Mouse (Mus musculus) layer of hippocampus, adult 9-10 months (tissue): ENCODE results near the gene Klhl32.
"Not testable (repeated sequence)": the region's sequence is repeated elsewhere in the genome, so short reads cannot be mapped to it uniquely, and the experiment has no call there.

ENCODE experiments used
- DNase-seq: peaks from one replicate; pipeline ENCODE4 v3.0.0; 2022; ENCODE audit warnings: low spot score

Gene Klhl32

GRCm38 (mm10) chr4:24850401-24851325 lies at the start of gene Klhl32:
Gene Klhl32 (minus strand): TSS chr4:24851124.
- no peak for DNase-seq

- no peak for DNase-seq
Measured at GRCm38 (mm10) chr4:24899146-24899545, 48.2 kb upstream of the Klhl32 start.

DNA sequence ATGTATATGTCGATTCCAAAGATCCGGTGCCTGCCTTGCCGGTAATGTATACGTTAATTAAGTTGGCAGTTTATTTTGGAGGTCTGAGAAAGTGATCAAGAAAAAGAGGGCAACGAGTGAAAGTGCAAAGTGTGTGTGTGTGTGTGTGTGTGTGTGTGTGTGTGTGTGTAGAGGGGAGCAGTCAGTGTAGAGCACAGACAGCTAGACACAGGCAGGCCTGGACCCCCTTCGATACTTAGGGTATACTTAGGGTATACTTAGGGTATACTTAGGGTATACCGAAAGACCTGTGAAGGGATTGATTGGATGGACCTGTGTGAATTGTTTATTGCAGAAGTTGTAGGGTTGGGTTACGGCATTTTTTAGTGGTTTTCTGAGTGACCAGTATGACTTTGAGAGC lies 47.7 kb upstream of the Klhl32 start:
- no peak for DNase-seq

- DNase-seq, result peak; percentile 89
Measured at GRCm38 (mm10) chr4:24897851-24898515, 47.1 kb upstream of the Klhl32 start, which contains the start of gene Ndufaf4. Gene Ndufaf4 (plus strand): TSS chr4:24898083.

DNA sequence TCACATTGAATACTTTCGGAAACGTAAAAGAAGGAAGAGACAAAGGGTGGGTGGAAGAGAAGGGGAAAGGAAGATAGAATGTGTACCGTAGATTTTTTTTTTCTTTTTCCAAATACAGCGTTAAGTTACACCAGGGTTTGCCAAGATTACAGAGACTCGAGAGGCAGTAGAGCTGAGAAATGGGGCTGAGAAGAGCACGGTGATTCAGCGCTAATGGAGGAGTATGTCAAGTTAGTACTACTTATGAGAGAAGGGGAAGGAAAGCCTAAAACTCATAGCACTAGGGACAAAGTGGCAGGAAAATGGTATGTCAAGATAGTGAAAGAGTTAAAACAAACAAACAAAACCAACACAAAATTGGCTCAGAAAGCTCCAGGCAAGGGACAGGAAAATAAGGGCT lies 46.4 kb upstream of the Klhl32 start:
- DNase-seq, result peak; percentile 15

DNA sequence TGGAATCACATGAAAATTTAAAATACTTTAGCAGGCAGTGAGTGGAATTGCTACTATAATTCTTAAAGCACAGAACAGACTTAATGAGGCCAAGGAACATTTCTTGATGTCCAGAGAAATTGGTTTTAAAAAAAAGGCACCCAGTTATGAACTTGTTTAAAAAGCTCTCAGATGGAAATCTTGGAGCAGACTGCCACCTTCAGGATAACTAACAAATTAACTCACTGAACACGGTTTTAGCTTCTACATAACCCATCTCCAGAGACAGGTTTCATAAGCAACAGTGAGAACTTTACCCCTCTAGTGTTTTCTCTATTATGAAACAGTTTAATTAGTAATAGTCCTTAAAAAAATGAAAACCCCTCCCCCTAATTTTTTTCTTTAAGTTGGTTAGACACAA lies 45.9 kb upstream of the Klhl32 start:
- peak; percentile 47 for DNase-seq

DNA sequence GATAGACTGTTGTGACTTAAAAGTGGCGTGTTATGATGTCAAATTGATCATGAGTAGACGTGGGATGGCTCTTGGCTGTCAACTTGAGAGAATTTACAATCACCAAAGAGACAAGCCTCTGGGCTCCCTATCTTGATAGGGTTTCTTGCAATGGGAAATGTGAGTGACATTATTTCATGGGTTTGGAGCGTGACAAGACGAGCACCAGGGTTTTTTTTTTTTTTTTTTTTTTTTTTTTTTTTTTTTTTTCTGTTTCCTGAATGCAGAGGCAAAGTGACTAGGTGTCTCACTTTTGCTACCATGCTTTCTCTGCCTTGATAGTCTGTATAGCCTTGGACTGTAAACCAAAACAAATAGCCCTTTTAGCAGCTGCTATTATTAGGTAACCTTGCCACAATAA lies 43.7 kb upstream of the Klhl32 start:
- DNase-seq, result no peak

GRCm38 (mm10) chr4:24892293-24892692 lies 41.4 kb upstream of the Klhl32 start:
- not testable (repeated sequence) for DNase-seq

DNA sequence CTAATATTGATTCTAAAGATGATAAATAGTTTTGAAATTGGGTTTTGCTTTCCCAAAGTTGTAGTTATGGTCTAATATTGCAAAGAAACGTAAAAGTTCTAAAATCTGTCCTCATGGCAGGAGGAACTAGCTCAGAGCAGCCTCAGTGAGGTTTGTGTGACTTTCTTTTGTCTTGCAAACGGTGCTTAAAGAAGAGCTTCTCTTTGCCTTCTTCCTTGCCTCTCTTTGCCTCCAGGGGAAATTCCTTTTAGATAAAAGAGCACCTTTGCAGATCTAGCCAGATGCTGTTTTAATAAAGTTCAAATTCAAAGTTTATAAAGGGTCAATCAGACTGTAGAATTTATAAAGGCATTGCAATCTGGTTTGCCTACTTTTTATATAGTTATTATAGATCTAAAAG lies 38.5 kb upstream of the Klhl32 start:
- DNase-seq, result not testable (repeated sequence)

GRCm38 (mm10) chr4:24869230-24869629 lies 18.3 kb upstream of the Klhl32 start:
- DNase-seq, result no peak

- no peak for DNase-seq
Measured at GRCm38 (mm10) chr4:24865691-24866090, 14.8 kb upstream of the Klhl32 start.

- DNase-seq, result no peak
Measured at GRCm38 (mm10) chr4:24847406-24847805, 3.5 kb downstream of the Klhl32 start.

DNA sequence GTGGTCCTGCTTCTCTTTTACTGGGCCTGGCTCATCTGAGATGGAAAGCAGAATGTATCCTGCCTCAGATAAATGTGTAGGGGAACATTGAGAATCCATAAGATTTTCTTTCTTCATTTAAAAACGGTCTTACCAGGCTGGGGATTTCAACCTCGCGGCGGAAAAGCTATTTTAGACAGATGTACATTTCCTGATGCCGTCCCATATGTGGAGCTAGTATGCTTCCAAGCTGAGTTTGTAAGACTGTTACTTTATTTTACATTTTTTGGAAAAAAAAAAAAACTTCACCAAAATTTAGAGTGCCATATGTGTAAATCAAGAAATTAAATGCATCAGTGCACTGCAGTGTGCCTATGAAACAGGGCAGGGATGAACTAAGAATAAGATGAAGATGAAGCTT lies 5.4 kb downstream of the Klhl32 start:
- no peak for DNase-seq

DNA sequence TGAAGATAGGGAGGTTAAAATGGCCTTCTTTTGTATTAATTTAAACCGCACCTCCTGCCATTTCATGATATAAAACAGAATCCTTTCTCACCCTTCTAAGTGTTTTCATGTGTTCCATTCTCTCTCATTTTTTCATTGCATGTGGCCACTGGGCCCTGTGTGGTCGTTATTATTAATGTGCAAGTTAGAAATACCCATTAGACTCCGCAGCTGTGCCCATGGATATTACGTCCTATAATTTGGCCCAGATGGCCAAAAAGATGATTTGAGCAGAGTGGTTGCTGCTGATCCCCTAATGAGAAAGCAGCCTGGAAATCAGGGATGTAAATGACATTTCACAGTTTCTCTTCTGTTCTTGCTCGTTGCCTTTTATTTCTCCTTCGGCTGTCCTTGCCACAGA lies 12.4 kb downstream of the Klhl32 start:
- DNase-seq, result no peak

- DNase-seq, result no peak
Measured at GRCm38 (mm10) chr4:24835555-24835954, 15.4 kb downstream of the Klhl32 start.

- DNase-seq, result no peak
Measured at GRCm38 (mm10) chr4:24808316-24808715, 42.6 kb downstream of the Klhl32 start.

- no peak for DNase-seq
Measured at GRCm38 (mm10) chr4:24801881-24802280, 49.0 kb downstream of the Klhl32 start.

DNA sequence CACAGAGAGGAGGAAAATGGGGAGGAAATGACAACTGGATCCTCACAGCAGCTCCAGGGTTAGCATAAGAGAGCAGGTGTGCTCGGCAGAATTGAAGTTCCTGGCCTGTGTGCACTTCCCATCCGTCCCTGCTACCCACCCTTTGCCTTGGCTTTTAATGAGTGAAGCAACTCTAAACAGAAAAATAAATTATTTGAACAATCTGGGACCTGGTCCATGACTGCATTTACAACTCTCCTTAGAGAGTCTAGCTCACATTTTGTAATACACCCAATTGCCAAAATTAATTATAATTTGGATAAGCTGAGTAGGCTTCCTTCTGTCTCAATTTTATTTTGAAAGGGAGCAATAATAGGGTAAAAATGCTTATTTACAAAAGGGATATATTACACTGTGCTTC lies 49.6 kb downstream of the Klhl32 start:
- no peak for DNase-seq

GRCm38 (mm10) chr4:24800345-24800936 lies 50.5 kb downstream of the Klhl32 start:
- DNase-seq, result no peak

DNA sequence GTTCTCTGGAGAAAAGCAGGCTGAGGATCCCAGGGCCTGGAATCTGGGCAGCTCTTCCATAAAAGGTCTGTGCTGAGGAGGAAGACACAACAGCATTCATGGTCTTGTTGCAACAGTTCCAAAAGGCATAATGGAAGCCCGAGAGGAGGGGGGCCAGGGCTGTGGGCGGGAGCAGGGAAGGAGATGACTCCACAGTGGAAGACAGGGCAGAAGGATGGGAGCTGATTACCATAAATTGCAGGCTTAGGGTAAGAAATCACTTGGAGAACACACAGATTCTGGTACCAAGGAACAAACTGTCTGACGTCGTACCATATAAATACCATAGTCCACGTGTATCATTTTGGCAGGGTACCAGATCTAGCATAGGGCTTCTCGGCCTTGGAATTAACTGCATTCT lies 51.9 kb downstream of the Klhl32 start:
- DNase-seq, result no peak

GRCm38 (mm10) chr4:24797868-24798267 lies 53.1 kb downstream of the Klhl32 start:
- DNase-seq, result no peak

DNA sequence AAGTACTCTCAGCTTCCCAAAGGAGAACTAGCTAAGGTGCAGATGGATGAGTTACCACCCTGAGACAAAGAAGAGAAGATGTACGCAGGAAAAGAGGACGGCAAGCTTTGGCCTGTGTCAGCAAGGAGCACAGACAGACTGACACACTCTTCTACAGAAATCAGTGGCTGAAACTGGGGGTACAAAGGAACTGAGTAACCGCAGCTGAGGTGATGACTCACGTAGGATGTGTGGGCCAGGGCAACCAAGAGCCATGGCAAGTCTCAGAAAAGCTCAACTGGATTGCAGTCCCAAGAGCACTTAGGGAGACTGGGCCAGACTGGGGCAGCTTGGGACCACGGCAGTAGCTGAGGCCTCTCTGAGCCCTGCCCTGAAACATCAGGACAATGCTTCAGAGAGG lies 53.6 kb downstream of the Klhl32 start:
- DNase-seq, result no peak

DNA sequence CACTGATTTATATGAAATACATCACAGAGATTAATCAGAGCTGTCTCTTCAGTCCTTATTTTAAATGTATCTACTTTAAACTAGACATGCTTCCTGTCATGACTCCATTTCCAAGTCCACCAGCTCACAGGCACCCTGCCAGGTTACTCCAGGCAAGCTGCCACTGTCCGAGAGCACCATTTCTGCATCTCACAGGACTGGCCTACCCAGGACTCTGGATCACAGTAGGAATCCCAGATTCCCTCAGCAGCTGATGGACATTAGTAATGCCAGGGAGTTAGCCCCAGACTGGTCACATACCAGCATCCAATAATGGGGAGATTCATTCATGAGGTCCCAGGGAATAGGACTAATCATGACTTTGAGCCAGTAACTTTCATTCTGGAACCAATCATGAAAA lies 54.7 kb downstream of the Klhl32 start:
- no peak for DNase-seq
